Mouse (Mus musculus) CH12.LX (cell line): ENCODE measurements at regions not wholly inside any gene's neighbourhood (a gene's known extent, or its start where the extent isn't known, plus 50 kb on each side); places are given as distances from the start of the nearest gene placed in this dataset.

ENCODE experiments used
- DNase-seq: peaks from one replicate; pipeline ENCODE4 v3.0.0-alpha.2; 2013; ENCODE audit errors: extremely low read depth
- H3K27ac ChIP-seq: 2 replicates; pipeline ENCODE4 v1.5.1; 2012; ENCODE audit warnings: low read depth, mild to moderate bottlenecking, control low read depth, moderate library complexity; ENCODE audit not compliant: insufficient read depth
- H3K27me3 ChIP-seq: replicated peaks from 2 replicates; pipeline ENCODE3; 2012; ENCODE audit warnings: inconsistent platforms
- H3K36me3 ChIP-seq, 2 experiments: replicated peaks in 1 of 2; 2 replicates each; pipeline versions ENCODE3 to v1.6.1; 2012; ENCODE audit warnings: inconsistent platforms in 1 of 2, low read length in 1 of 2, mild to moderate bottlenecking in 1 of 2, mixed read lengths in 1 of 2, moderate library complexity in 1 of 2; ENCODE audit not compliant: control insufficient read depth in 1 of 2, insufficient read depth in 1 of 2
- H3K4me1 ChIP-seq, 2 experiments: 2 replicates each; pipeline ENCODE4 v1.6.1; 2012; ENCODE audit warnings: inconsistent platforms in 1 of 2, moderate library complexity in 1 of 2; ENCODE audit not compliant: insufficient read depth in 2 of 2, control insufficient read depth in 1 of 2
- H3K4me2 ChIP-seq: 2 replicates; pipeline ENCODE4 v1.6.1; 2012; ENCODE audit warnings: low read depth, mild to moderate bottlenecking, control low read depth; ENCODE audit not compliant: poor library complexity, insufficient read depth, severe bottlenecking
- H3K4me3 ChIP-seq, 3 experiments: fragments of 150-350 bp in 1 of 3; sonication (generic) in 1 of 3; replicated peaks in 1 of 3; 2 replicates each; pipeline versions ENCODE3 to v1.5.1; 2011 to 2012; ENCODE audit warnings: low read depth in 2 of 3, low read length in 2 of 3, mild to moderate bottlenecking in 2 of 3, moderate library complexity in 2 of 3, control low read depth in 1 of 3, improper control_type of control experiment in 1 of 3, inconsistent platforms in 1 of 3, mixed read lengths in 1 of 3; ENCODE audit not compliant: poor library complexity in 1 of 3
- H3K79me2 ChIP-seq: replicated peaks from 2 replicates; pipeline ENCODE4 v1.6.1; 2012; ENCODE audit warnings: mild to moderate bottlenecking, moderate library complexity; ENCODE audit not compliant: control insufficient read depth, poor library complexity, insufficient read depth, severe bottlenecking; ENCODE audit errors: extremely low read depth
- H3K9ac ChIP-seq: 2 replicates; pipeline ENCODE4 v1.6.1; 2012; ENCODE audit warnings: low read depth, mild to moderate bottlenecking, control low read depth, moderate library complexity; ENCODE audit not compliant: insufficient read depth
- H3K9me3 ChIP-seq: replicated peaks from 2 replicates; pipeline ENCODE3; 2012; ENCODE audit warnings: low read length, inconsistent platforms, mixed read lengths
- CHD1 ChIP-seq: IDR thresholded peaks from 2 replicates; pipeline ENCODE4 v1.6.1; 2012; ENCODE audit warnings: low read depth, low read length, improper control_type of control experiment, inconsistent platforms
- CTCF ChIP-seq, 2 experiments: IDR thresholded peaks in 1 of 2; conservative IDR thresholded peaks in 1 of 2; 2 replicates each; pipeline ENCODE4 v1.5.1; 2011 to 2012; ENCODE audit warnings: low read depth in 2 of 2, low read length in 2 of 2, improper control_type of control experiment in 1 of 2, inconsistent platforms in 1 of 2, mild to moderate bottlenecking in 1 of 2, moderate library complexity in 1 of 2
- ETS1 ChIP-seq: conservative IDR thresholded peaks from 2 replicates; pipeline ENCODE4 v1.6.1; 2012; ENCODE audit warnings: low read depth, mild to moderate bottlenecking, inconsistent platforms, low read length, improper control_type of control experiment, moderate library complexity
- GABPA ChIP-seq: IDR thresholded peaks from 2 replicates; pipeline ENCODE4 v1.6.1; 2012; ENCODE audit warnings: low read depth, low read length, improper control_type of control experiment, inconsistent platforms; ENCODE audit not compliant: insufficient replicate concordance
- HCFC1 ChIP-seq: IDR thresholded peaks from 2 replicates; pipeline ENCODE4 v1.6.1; 2012; ENCODE audit warnings: low read depth, mild to moderate bottlenecking, inconsistent platforms, low read length, improper control_type of control experiment
- IRF4 ChIP-seq: IDR thresholded peaks from 2 replicates; pipeline ENCODE4 v1.6.1; 2014; ENCODE audit warnings: low read depth, mild to moderate bottlenecking, inconsistent platforms, low read length, improper control_type of control experiment
- JUND ChIP-seq: conservative IDR thresholded peaks from 2 replicates; pipeline ENCODE4 v1.6.1; 2011; ENCODE audit warnings: low read depth, low read length, improper control_type of control experiment
- MAX ChIP-seq: IDR thresholded peaks from 2 replicates; pipeline ENCODE4 v1.6.1; 2011; ENCODE audit warnings: low read length, improper control_type of control experiment
- NRF1 ChIP-seq: IDR thresholded peaks from 2 replicates; pipeline ENCODE4 v1.6.1; 2014; ENCODE audit warnings: low read depth, mild to moderate bottlenecking, inconsistent platforms, low read length, improper control_type of control experiment, moderate library complexity
- POLR2AphosphoS2 ChIP-seq: IDR thresholded peaks from 2 replicates; pipeline ENCODE4 v1.6.1; 2011; ENCODE audit warnings: low read depth, low read length, improper control_type of control experiment
- SMC3 ChIP-seq: IDR thresholded peaks from 2 replicates; pipeline ENCODE4 v1.6.1; 2011; ENCODE audit warnings: low read depth, low read length, improper control_type of control experiment
- USF1 ChIP-seq: IDR thresholded peaks from 2 replicates; pipeline ENCODE4 v1.6.1; 2014; ENCODE audit warnings: low read depth, mild to moderate bottlenecking, inconsistent platforms, low read length, improper control_type of control experiment
- USF2 ChIP-seq: conservative IDR thresholded peaks from 2 replicates; pipeline ENCODE4 v1.6.1; 2011; ENCODE audit warnings: low read depth, low read length, improper control_type of control experiment
- ZNF384 ChIP-seq: IDR thresholded peaks from 2 replicates; pipeline ENCODE4 v1.6.1; 2012; ENCODE audit warnings: low read depth, low read length, improper control_type of control experiment, inconsistent platforms
- dilution Hi-C: fragments of 300-500 bp; cut with MboI; formaldehyde crosslinking; loops from 2 replicates; pipeline ENCODE4 v1.14.3; 2020; ENCODE audit warnings: low sequenced_read_pairs; ENCODE audit not compliant: extremely low pct_unique_long_range_greater_than_20kb, extremely low pct_ligation_motif_present
- in situ Hi-C: fragments of 300-500 bp; cut with MboI; formaldehyde crosslinking; loops from 3 replicates; pipeline ENCODE4 v1.14.3; 2019; ENCODE audit warnings: low sequenced_read_pairs, low pct_ligation_motif_present, low pct_unique_long_range_greater_than_20kb, mixed read lengths

DNA sequence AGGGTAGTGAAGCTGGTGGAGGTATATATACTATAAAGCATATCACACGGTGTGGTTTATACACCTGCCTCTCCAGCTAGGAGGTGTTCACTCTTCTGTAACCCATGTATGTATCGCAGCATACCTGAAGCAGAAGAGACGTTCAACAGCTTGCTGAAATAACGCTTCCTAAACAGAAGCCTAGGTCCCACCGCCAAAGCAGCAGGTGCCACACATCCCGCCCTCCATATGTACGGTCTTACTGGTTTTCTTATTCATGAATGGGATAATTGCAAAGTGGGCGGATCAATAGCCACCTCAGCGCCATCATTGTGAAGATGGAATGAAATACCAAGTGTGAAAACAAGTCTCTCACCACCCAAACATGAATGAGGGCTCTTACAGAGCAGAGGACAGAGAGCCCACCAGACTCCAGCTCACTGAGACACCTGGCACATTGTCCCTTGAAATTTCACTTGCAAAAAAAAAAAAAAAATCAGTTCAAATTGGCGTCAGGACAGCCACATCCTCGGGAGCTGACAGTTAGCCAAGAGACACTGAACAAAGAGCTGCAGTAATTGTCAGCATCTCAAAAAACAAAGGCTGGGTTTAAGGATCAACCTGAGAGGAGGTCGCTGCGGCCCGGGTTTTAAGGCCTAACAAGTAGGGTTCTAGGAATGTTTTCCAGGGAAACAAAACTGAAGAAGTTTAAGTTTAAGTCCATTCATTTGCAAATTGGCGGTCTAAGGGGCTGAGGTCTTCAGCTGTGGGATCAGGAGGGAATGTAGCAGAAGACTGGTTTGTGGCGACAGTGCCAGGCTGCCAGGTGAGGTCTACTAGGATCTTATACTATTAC lies 264.5 kb downstream of the Gm49356 start:
- no peak for DNase-seq
- H3K4me3 ChIP-seq = no peak overlapping the region
- in situ Hi-C loops (no loop called here), dilution Hi-C loops (no loop called here)
- no peaks in the 10 kb centered on the region for H3K27me3 ChIP-seq
- H3K4me1 ChIP-seq = peaks cover 7 to 38% of the 10 kb centered on the region in 2 experiments
- H3K79me2 ChIP-seq = no peaks in the 10 kb centered on the region
- H3K27ac ChIP-seq = no peak overlapping the region
- H3K9me3 ChIP-seq = no peaks in the 10 kb centered on the region
- H3K9ac ChIP-seq = no peak overlapping the region
- TF ChIP-seq IRF4 = no peak
- no peak for TF ChIP-seq CHD1
- TF ChIP-seq, all 38 proteins: peak for 0
- no peaks in the 10 kb centered on the region for H3K36me3 ChIP-seq
- H3K4me2 ChIP-seq = no peak overlapping the region

DNA sequence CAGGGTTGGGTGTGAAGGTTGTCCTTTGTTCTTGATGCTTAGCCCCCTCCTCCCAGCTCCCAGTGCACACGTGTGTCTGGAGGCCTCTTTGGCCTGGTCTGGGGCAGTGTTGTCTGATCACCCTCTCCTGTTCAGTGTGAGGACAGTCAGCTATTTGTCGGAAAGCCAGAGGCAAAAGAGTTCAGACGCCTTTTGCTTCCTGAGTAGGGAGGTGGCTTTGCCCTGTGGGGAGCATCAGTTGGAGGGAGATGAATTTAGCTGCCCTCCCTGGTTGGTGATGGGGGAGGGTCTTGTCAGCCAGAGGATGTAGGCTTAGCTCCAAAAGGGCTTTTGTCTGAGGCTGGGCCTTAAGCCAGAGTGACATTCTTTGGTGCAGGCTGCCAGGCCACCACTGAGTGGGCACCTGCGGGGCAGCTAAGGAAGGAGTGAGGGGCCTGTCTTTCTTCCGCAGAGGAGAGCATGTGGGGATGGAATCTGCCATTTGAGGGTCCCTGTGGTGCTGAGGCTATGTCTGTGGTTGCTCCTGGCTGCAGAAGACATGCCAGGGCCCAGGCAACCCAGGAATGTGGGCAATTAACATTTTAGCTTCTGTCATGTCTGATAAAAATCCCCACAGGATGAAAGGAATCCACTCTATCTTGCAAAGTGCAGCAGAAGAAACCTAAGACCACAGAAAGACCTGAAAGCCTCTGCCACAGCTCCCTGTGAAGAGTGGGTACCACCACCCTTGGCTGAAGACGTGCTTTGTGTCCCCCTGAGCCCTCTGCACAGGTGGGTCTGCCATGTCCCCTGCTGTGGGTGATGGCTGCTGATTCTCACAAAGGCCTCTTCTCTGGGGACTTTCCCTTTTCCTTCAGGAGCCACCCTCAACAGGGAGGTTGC lies 265.6 kb downstream of the Gm49356 start:
- no peak for DNase-seq
- Histone ChIP-seq H3K4me1 (peaks cover 7 to 43% of the 10 kb centered on the region in 2 experiments), H3K4me2 (no peak overlapping the region), H3K27me3 (no peaks in the 10 kb centered on the region), H3K36me3 (no peaks in the 10 kb centered on the region), H3K79me2 (no peaks in the 10 kb centered on the region), H3K4me3 (no peak overlapping the region), H3K9ac (no peak overlapping the region), H3K9me3 (no peaks in the 10 kb centered on the region), H3K27ac (no peak overlapping the region)
- in situ Hi-C loops = no loop called here
- TF ChIP-seq CTCF (conservative IDR thresholded peaks at IDR 0.05 in 1 of 2, IDR thresholded peaks at IDR 0.05 in 1 of 2; ENCODE audit: low read depth in 2 of 2, low read length in 2 of 2) (no peak), ETS1 (no peak), NRF1 (no peak), POLR2AphosphoS2 (no peak), USF1 (no peak)
- dilution Hi-C loops = no loop called here

DNA sequence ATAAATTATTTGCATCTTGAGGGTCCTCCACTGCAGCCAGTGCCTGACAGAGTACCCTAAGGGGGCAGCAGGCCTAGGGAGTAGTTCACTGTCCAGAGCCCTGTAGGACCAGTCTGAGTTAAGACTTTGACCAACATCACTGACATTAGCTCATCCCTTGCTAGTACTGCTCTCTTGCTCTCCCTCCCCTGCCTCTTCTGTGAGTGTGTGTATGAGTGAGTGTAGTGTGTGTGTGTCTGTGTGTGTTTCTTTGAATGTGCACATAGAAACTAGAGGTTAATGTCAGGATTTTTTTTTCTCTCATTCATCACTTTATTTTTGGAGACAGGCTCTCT lies 266.2 kb downstream of the Gm49356 start:
- in situ Hi-C loops = no loop called here
- no peak for TF ChIP-seq SMC3
- no peak for TF ChIP-seq USF2
- TF ChIP-seq MAX = no peak
- no peak for TF ChIP-seq IRF4
- TF ChIP-seq HCFC1 = no peak
- TF ChIP-seq GABPA = no peak
- no peak for TF ChIP-seq JUND
- no peak for TF ChIP-seq ZNF384
- dilution Hi-C loops = no loop called here

More for the DNA sequence above, 266.2 kb downstream of the Gm49356 start:
- H3K36me3 ChIP-seq = no peaks in the 10 kb centered on the region
- H3K79me2 ChIP-seq = no peaks in the 10 kb centered on the region
- no peak overlapping the region for H3K4me2 ChIP-seq
- H3K4me3 ChIP-seq = no peak overlapping the region
- H3K27me3 ChIP-seq = no peaks in the 10 kb centered on the region
- no peak for DNase-seq
- no peak overlapping the region for H3K9ac ChIP-seq
- H3K9me3 ChIP-seq = no peaks in the 10 kb centered on the region
- no peak overlapping the region for H3K27ac ChIP-seq
- H3K4me1 ChIP-seq = peaks cover 7 to 43% of the 10 kb centered on the region in 2 experiments
